Mouse (Mus musculus) kidney, adult 11 months (tissue): ENCODE data around the gene Ube2r2.

Experiments
- DNase-seq: peaks from one replicate; pipeline ENCODE4 v3.0.0; 2022

The Ube2r2 gene

DNA sequence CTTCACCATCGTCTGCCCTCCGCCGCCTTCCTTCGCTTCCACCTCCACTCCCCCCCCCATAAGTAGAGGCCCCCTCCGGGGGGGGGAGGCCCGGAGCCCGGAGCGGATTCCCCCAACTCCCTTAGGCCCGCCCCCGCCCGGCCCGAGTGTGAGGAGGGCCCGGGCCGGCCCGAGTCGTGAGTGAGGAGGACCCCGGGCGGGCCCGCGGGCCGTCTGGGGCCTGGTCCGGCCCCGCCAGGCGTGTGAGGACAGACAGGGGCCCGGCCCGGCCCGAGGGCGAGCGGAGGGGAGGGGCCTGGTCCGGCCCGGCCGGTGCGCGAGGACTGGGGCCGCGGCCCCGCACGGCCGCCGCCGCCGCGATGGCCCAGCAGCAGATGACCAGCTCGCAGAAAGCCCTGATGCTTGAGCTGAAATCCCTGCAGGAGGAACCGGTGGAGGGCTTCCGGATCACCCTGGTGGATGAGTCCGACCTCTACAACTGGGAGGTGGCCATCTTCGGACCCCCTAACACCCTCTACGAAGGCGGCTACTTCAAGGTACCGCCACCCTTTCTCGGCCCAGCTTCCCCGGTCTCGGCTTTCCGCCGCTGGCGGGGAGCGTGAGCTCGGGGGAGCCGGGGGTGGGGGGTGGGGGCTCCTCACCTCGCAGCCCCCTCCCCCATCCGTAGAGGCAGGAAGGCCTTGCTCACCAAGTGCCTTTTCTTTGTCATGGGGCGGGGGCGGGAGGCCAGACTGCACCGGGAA, at the start of gene Ube2r2:
TSS of gene Ube2r2 (plus strand) at position 33 of the 743 bp plus-strand sequence.
- DNase-seq: peak; percentile 56

DNA sequence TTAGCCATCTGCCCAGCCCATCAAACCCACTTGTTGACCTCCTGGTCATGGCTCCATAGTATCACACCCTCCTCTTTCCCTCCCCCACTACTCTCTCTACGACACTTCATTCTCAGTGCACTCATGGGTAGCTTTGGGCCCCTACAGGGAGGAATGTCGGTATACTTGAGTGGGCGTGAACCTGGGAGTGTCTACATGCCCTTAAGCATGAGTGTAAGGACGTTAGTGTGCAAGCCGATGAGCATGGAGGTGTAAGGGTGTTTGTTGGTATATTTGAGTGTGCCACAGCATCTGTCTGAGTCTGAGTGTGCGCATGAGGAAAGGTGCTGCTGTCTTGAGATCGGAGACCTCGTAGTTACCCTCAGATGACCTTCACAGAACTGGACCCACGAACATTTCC, 48.6 kb upstream of the Ube2r2 start:
- DNase-seq: no peak

DNA sequence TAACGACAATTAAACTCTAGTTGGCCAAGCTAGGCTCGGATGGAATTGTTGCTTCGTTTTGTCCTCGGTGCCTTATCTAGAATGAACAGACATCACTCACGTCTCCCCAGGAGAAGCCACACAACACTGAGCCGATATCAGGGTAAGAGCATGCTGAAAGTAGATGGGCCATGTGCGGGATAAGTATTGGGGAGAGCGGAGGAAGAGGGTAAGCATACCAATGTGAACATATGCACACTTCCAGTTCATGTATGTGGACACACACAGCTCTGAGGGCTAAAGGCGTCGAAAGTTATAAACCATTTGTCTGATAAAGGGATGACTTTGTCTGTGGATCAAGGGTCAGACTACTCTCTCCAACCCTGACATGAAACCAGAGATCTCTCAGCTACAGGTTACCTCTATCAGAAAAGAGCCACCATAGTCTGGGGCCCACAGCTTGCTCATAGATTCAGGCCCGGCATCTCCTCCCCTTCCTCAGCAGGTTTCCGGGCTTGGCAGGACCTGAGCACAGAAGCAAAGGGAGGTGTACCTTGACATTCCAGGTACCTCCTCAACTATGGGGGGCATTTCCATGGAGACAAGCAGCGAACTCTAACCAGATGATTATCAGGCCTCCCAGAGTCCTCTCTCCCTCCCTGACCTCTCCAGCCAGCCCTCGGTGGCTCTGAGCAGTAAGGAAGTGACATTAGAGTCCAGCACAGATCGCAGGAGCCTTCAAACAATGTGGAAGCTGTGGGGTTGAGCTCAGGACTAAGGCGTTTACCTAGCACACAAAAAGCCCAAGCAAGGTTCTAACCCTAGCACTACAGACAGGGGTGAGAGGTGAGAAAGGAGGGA, 47.9 kb upstream of the Ube2r2 start:
- no peak for DNase-seq

DNA sequence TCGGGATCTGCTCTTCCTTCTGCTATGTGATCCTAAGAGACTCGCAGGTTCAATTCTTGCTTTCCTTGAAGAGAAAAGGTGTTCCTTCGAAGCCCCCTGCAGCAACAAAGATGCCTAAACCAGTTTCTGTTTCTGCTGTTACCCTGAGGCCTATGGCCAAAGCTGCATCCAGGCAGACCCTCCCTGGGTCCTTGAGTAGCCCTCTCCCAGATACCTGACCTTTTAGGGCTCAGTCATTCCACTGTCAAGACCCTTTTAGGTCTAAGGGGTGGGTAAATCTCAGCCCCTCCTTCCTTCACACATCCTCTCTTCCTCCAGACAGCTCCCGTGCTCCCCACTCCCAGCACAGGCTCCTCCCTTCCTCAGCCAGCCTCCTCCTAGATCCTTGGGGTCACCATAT, 46.4 kb upstream of the Ube2r2 start:
- no peak for DNase-seq

DNA sequence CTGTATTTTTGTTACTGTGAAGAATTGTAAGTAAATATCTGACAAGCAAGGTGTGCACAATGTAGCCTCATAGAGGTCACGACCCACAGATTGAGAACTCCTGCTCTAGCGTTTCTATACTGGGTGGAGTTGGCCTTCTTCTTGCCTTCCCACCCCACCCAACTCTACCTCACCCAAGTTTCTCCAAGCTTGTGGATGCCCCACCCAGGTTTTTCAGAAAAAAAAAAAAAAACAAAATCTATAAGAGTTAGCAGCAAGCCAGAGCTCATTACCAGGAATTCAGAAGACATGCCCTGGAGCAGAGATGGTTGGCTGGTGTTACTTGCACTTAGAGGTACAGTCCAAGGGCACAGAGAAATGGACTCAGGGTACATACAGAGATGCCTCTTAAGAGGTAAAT, 45.8 kb upstream of the Ube2r2 start:
- DNase-seq: no peak

DNA sequence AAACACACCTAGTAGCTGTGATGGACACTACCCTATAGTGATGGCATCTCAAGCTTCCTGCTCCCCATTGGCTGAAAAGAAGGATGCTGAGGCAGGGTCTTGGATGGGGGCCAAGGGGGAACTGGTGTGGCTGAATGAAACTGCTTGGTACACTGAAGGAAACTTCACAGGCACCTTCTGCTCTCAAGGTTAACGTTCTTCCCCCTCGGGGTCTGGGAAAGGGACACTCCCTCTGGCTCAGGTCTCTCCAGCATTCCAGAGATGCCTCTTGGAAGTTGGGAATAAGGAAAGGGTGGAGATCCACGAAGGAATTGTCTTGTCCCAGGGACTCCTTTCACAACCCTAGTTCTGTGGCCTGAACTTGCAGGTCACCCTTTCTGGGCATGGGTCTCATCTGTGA, 44.2 kb upstream of the Ube2r2 start:
- no peak for DNase-seq

DNA sequence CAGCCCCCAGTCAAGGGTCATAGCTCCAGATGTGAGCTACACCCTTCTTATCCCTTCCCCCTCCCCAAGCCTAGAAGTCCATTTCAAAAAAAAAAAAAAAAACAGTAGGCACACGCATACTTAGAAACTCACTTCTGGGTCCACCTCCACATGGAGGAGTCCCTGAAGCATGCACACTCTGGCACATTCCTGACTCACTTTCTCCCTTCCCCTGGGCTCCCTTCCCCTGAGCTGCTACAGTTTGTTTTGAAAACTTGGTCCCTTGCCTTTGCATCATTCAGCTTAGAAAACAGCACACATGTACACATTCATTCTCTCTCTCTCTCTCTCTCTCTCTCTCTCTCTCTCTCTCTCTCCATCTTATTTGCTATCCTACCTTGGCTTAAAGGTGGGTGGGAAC, 42.6 kb upstream of the Ube2r2 start:
- DNase-seq: no peak

DNA sequence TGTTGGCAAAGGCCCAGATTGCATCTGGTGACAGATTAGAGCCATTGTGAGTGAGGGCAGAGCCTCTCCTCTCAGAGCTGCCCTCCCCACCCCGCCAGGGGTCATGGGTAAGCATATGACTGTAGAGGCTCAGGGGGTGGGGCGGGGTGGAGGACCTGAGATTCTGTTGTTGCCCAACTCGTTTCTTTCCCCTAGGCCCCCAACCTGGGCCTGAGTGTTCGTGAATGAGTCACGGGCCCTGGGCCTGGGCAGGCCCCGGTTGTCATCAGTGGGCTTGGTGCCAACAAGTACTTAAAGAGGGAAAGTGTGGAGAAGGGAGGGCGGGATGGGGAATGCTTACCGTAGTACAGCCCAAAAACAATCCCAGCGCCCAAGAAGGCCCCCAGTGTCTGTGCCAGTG, 41.2 kb upstream of the Ube2r2 start:
- no peak for DNase-seq

DNA sequence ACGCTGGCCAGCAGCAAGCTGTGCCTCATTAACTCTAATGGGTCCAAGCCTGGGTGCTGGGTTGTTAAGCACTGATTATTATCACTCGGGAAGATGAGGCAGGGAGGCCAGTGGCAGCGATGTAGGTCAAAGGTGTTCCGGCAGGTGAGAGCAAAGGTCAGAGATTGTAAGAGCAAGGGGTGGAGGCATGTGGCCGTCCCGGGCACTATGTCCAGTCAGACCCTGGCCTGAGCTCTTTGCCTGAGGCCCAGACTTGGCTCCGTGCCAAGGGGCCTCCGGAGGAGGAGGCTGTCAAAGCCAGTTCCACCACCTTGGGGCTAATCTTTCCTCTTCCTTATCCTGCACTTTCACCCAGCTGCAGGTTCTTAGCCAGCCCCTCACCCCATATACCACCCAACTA, 39.4 kb upstream of the Ube2r2 start:
- DNase-seq: peak; percentile 67

DNA sequence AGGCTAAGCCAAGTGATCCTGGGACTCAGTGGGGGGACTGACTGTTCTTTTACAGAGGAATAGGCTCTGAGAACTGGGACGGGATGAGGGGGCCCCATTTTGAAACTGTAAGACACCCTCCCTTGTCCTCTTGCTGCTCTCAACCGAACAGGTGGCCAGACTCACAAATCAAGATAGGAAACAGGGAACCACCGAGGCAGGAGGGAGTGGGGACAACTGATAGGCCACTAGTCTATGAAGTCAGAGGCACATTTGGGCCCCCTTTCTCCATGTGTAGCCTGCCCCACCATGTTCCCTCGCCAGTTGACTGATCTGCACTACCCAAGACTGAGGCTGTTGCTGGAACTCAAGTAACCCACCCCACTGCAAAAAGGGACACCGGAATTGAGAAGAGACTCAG, 38.7 kb upstream of the Ube2r2 start:
- no peak for DNase-seq

DNA sequence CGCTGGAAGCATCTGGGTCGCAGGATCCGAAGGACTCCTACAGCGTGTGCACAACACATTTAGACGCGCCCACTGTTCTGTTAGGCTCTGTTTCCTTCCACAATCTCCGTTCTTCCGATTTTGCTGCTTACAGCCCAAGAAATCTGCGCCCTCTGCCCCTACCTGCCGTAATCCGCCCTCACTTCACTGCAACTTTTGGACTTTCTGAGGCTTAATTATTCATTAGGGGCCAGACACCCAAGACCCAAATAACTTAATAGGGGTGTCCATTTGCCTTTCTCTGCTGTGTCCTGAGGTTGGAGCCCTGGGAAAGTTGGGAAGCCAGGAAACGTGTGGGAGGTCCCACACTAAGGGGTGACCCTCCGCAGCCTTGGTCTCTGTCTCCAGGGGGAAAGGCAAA, 38.2 kb upstream of the Ube2r2 start:
- DNase-seq: peak; percentile 34

DNA sequence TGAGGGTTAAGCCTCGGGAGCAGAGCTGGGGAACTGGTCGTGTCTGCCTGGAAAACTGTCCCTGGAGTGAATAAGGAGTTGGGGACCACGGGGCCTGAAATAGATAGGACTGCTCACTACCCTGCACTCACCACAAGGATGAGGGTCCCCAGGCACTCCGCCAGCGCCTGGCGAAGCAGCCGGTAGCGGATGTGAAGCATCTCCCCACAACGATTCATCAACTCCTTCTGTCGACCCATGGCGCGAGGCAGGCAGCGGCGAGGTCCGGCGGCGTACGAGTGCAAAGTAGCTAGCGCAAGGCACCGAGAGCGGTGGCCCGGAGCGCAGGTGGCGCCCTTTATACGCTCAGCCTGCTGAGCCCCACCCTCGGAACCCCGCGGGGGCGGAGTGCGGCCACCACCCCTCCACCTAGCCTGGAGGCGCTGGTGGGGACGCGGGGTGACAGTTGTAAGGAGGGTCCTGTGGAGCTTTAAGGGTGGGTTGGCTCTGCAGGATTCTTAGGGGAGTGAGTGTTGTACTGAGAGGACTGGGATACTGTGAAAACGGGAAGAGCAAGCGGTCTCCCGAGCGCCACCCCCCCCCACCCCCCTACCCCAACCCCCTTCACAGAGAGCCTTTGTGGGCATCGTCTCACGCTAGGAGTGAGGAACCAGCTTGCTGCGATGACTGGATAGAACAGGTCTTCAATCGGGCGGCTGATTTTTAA, 37.5 kb upstream of the Ube2r2 start, which contains the start of gene Aqp3:
TSS of gene Aqp3 (minus strand) at position 313 of the 706 bp plus-strand sequence.
- DNase-seq: peak; percentile 53

DNA sequence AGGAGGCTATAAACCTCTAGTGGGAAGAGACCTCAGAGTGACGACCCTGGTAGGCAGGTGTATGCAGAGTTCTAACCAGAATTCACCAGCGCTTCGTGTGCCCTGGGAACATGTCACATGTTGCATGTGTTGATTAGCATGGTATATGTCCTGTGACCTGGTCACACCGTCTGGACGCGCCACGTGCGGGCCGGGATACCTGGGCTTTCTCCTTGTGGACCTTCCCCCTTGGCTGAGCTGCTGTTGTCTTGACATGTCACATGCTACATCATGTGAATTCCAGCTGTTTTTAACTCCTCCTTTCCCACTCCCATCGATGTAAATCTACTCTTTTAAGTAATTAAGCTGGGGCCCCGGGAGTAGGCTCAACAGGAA, 37.0 kb upstream of the Ube2r2 start:
- no peak for DNase-seq

DNA sequence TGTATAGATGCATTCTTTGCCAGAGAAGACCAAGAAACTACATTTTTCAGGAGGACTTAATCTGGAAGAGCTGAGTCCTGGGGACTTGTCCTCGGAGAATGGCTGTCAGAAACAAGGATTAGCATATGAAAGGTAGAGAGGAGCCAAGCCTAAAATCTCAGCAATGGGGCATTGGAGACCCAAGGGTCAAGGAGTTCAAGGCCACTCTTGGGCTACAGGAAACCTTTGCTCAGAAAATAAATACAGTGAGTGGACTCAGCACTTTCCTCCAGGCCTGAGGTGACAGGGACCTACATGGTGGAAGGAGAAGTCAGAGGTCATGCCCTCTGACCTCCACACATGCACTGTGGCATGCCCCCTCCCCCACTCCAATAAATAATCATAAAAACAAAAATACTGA, 34.6 kb upstream of the Ube2r2 start:
- DNase-seq: no peak

DNA sequence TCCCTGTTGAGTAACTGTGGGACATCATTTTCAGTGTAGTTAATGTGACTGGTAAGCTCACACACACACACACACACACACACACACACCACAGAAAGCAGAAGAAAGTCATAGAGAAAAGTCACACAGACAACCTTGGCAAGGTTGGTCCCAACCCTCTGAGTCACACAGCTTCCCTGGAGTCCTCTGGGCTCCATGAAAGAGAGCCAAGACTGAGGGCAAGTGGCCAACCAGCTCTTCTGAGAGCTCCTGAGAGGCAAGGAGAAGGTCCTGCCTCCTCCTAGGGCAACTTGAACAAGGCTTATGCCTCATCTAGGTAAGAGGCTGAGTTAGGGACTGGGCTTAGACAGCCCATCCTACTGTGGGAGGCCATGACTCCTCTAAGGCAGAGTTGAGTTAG, 32.6 kb upstream of the Ube2r2 start:
- no peak for DNase-seq

DNA sequence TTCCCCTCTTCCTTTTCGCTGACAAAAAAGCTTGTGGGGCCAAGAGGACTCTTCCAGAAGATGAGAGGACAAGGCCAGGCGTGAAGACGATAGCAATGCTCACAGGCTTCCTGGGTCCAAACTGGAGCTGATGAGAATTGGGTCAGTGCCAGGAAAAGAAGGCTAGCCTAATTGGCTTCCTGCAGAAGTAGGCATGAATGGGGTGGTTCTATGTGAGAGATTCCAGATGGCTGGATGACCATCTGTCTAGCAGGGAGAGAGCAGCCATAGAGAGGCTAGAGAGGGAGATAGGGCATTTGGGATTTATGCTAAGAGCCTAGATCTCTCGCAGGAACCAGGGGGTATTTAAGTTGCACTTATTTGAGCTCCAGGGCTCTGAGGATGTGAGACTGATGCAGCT, 28.1 kb upstream of the Ube2r2 start:
- no peak for DNase-seq

DNA sequence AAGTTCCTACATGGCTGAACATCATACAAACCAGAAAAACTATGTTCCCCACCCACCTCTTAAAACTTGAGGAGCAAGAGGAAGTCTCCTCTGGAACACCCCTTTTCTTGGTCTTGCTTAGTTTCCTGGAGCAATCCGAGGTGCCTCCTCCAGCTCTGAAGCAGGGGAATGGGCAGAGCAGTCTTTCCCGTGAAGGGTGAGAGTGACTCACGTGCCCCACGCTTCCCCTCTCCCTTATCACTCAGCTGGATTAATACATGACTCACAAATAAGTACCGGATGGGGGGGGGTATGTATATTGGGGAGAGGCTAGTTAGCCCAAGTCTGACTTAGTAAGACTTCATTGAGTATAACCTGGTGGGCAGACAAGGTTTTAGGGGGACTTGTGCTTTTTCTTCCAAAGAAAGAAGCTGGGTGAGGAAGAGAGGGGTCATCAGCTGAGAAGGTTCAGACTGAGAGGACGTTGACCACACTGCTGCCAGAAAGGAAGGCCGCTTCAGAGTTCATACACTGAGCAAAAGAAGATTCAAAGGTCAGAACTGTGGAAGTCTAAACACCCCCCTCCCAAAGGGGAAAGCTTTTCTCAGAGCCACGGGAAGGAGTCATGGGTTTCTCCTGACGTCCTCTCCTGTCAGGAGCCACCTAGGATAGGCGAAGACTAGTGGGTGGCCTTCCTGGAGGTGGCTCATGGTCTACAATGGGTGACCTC, 26.7 kb upstream of the Ube2r2 start:
- no peak for DNase-seq

DNA sequence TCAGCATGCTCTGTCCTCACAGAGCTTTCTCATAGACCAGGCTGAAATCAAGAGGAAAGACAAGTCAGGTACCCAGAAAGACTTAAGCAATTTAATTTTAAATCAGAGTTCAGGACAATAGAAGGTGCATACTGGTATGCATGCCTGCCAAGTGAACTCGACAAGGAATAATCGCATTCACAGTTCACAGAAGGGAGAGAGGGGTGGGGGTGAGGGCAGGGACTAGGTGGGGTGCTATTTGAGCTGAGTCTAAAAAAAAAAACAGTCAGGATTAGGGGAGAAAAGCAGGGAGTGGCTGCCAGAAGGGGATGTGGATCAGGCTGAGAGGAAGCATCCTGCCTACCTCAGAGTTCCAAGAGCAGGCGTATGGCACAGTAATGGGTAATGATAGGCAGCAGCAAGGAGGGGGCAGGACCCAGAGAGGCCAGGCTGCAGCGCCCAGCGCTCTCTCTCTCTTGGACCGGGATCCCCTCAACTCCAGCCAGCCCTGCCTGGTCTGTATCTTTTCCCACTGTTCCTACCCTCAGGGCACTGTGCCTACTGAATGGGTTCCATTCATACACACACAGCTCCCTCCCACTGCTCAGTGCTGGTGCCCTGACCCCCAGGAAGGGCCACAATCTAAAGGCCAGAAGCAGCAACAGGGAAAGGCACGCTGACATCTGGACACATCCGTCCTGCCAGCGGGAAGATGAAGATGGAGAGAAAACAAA, 21.0 kb upstream of the Ube2r2 start:
- DNase-seq: no peak

DNA sequence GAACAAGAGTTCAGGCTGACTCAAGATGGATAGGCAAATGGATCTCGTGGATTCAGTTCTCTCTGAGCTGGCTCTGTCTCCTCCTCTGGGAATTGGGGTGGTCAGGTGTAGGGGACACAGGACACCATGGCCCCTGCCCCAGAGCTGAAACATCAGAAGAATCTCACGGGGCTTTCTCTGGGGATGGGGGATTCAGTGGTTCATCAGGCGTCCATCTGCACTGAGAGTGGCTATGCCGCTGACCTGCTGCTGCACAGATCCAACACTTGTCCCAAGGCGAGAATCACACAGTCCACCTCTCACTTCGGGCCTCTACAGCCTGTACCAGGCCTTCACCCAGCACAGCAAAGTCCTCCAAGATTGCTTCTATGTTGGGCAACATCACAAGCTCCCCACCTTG, 20.5 kb upstream of the Ube2r2 start:
- DNase-seq: no peak

DNA sequence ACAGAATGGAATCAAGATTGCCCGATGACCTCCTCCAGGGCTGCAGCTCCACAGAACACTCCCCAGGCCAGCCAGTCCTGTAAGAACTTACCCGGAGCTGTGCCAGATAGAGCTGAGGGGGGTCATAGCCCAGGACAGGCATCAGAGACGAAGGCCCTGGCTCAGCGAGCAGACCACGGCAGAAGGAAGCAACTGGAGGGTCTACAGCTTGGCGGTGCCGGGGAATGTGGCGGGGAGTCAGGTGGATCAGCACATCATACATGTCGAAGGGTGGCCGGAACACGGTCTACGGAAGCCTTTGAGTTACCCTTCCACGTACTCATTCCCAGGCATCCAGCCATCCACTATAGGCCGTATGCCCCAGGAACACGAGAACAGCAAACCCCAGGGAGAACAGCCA, 19.8 kb upstream of the Ube2r2 start:
- DNase-seq: no peak

DNA sequence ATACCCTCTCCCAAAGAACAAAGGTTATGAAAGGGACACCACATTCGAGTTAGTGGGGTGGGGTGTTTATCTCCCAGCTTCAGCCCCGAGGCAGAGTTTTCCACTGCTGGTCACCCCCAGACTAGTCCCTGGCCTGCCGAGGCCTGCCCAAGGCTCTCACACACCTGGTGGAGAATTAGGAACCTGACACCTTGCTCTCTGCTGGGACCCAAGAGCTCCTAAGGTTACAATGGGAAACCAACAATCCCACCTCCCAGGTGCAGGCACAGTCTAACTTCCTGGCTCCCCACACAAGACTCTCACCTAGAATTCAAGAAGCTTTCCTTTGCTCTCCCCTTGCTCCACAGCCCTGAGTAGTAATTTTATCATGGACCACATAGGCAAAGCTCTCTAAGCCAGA, 18.7 kb upstream of the Ube2r2 start:
- no peak for DNase-seq

DNA sequence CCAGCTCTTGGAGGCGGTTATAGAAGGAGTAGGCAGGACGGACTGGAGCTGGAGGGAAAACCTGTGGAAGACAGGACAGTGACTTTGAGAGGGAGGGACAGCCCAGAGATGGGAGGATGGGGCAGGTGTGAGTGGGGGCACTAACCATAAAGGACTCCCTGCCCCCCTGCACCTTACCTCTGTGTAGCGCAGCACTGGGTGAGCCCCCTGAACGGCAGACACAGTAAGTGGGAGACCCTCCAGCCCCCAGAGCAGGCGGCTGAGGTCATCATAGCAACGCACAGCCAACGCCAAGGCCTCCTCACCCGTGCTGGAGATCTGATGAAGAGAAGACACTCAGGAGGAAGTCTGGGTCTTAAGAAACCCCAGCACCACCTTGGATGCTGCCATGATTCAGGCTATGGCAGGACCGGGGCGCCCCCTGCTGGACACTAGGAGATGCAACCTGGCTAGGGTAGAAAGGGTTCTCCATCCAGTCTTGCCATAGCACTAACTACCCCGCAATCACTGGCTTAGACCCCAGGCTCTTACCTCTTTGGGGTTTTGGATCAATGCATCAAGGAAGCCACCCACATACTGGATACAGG, 16.7 kb upstream of the Ube2r2 start:
- peak; percentile 44 for DNase-seq
